Mouse (Mus musculus) frontal cortex, postnatal 36 days (tissue): ENCODE data around the gene Ssr1.
A peak's percentile ranks its signal among the peaks of the same experiment; 100 is the strongest.

ENCODE experiments used
- DNase-seq, 2 experiments: peaks; one replicate each; pipeline ENCODE4 v3.0.0; 2022; ENCODE audit warnings: low spot score in 2 of 2

Ssr1 gene

DNA sequence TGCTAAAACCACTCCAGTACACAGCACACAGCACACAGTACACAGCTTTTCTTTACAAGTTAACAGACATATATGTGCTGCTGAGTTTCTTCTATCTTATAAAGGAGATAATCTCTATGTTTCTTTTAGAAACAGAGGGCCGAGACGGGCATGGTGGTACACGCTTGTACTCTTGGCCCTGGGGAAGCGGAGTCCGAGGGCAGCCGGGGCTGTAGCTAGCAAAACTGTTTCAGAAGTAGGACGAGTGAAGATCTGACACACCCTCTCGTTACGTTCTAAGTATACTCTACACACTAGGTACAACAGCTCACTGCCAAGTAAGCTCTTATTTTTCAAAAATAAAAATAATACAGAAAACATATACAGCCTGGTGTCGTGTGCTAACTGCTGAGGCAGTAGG lies 13.7 kb downstream of the Ssr1 start:
- no peak for DNase-seq

DNA sequence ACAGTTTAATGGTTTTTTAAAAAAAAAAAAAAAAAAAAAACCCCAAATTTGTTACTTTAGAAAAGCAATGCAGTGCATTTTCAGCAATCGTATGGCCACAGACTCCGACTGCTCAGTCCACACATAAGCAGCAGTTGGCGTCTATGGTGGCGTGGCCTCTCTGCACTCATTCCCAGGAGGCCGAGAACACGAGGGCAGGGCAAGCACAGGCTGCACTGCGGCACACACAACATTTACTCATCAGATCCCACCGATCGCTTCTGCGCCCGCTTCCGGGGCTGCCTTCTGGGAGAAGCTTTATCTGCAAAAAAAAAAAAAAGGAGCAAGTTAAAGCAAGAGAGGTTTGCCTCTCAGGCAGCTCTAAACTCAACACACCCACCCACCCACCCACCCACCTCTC lies 14.5 kb downstream of the Ssr1 start:
- no peak for DNase-seq

DNA sequence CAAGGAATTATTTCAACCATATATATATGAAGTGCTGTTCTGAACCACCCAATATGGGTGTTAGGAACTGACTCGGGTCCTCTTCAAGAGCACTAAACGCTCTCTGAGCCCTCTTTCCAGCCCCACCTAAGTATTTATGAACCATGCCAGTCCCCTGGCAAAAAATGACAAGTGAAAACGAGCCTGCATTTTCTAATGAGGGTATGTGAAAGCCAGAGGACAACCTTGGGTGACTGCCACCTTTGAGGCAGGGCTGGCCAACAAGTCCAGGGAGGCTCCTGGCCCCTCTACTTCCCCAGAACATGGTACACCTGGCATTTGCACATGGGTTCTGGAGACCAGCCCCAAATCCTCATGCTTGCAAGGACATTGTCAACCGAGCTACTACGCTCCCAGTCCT lies 19.3 kb downstream of the Ssr1 start:
- DNase-seq: no peak

DNA sequence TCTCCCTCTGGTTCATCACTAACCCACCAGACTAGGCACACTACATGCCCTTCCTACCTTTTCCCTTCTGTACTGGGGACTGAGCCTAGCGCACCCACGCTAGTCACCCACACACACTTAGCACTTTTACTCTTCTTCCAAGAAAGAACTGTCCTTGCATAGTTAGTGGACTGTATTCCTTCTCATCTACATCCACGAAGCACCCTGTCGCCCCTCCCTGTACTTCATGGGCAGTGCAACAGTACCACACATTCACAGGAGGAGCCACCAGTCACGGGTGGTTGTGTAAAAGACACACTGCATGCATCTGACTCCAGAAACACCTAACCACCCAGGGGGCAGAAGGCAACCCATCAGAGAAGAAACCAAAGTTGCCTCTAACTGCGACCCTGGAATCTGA lies 20.0 kb downstream of the Ssr1 start:
- DNase-seq: no peak

GRCm38 (mm10) chr13:37970887-37971530 lies 23.0 kb downstream of the Ssr1 start:
- DNase-seq: no peak

DNA sequence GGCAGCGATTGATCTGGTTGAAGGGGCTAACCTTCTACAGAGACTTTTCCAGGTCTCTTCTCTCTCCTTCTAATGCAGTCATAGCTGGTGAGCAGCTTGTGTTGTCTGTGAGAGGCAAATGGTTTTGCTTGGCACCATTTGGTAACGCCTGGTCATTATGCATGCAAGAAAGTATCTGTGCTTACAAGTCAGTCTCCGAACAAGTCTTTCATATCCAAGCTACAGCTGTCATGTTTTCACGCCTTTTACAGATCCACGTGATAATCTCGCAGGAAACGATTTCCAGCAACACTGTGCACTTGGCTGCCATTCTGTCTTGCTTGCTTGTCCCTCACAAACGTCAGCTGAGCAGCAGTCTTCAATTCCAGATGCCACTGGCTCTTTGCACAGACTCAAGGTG lies 24.0 kb downstream of the Ssr1 start:
- peak in 1 of 2 experiments; percentile 23 for DNase-seq

DNA sequence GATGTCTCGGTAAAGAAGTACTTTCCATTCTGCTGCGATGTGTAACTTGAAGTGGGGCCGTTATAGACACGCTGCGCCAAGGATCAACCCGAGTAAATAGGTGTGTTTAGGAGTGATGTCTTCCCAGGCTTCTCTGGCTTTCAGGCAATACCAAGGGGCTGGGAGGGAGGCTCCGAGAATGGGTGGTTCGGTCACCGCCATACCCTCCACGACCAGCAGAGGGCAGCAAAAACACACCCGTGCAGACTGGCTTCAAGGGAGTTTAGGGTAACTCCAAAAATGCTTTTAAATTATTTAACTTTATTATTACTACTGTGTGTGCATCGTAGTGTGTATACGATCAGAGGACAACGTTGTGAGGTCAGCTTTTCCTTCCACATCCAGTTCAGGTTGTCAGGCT lies 24.7 kb downstream of the Ssr1 start:
- DNase-seq: peak; percentile 91 to 92

DNA sequence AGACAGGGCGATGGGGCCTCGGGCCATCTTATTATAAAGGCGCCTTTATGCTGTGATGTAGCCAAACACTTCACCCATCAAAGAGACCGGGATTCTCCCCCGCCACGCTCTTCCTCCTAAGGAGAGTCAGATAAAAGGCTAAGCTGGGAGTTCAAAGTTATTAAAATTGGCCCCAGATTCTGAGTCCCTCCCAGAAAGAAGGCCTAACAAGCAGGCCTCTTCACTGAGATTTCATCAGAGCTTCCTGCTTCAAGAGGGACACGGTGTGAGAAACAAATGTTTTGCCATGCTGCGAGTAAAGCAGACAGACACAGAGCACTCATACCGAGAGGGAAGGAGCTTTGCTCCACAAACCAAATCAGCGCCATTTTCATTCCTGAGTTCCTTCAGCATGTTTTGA lies 26.5 kb downstream of the Ssr1 start:
- no peak for DNase-seq

DNA sequence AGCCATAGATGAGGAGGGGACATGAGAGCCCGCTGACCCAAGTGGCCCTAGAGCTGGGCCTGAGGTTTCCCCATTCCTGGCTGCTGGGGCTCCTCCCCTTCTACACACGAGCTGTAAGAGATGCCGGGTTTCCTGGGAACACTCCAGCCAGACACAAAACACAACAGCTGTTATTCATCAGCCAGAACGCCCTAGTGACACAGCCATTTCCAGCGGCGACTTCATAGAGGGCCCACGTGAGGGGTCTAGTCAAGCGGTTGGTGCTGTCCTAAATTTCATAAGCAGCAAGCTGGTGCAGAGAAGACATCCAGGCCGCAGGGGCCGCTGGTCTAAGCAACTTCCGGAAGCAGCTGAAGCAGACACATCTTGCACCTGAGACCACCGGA lies 27.0 kb downstream of the Ssr1 start:
- DNase-seq: no peak

DNA sequence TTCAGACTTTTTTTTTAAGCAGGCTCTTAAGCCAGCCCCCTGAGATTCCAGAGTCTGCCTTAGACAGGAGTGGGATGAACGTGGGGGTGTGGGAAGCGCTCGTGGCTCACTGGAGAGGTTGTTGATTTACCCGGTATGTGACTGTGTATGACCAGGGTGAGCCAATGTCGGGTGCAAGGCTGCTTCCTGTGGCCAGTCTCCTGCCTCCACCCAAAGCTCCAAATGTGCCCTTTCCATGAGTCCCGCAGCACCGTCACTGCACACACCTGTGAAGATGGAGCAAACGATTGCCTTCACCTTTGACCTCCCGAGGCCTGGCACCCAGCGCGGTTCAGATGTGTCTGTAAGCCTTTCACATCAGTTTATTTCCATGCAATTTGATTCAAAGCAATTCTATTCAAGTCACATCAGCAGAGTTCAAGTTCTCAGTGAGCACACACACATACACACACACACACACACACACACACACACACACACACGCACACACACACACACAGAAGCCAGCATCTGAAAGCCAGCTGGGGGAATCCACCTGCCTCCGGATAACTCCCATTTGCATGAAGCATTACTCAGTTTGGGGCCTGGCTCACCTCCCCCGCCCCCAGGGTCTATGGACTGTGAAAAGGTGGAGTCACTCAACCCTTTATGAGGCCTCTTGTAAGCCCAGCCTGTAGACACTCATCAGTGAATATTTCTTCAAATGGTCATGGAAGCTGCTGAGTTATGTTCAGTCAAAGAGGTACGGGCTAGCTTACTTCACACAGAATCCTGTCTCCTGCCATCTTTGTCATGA lies 27.6 kb downstream of the Ssr1 start:
- no peak for DNase-seq

DNA sequence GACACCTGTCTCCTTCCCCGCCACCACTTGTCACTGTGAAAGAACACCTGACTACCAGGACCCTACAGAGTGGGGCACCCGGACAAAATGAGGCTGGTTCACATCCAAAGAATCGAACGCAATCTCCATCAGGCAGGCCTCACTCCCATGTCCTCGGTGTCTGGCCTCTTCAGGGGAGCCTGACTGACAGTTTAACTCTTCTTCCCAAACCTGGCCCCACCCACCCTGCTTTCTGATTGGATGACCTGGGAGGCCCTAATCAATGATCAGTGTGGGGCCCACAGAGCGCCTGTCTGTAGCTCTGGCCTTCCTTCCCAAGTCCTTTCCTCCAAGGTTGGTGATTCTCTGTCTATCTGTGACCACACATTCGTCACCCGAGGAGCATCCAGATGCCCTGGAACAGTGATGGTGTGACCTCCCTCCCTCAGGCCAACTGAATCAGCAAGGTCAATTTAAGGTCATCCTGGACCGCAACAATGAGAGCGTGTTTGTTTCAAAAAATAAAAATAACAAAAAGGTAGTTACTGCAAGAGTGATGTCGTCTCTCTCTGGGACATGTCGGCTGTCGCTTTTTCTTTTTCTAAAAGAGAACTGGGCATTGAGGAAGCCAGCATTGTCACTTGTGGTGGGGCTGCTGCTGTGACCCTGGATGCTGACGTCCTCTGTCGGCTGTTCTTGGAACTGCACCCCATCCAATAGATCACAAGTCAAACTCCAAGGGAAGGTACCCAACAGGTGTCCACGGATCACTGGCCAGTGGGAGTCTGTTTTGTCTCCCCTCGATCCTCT lies 28.7 kb downstream of the Ssr1 start:
- DNase-seq: no peak

- peak in 1 of 2 experiments; percentile 38 for DNase-seq
Observed at GRCm38 (mm10) chr13:37964128-37965087, 29.6 kb downstream of the Ssr1 start.

DNA sequence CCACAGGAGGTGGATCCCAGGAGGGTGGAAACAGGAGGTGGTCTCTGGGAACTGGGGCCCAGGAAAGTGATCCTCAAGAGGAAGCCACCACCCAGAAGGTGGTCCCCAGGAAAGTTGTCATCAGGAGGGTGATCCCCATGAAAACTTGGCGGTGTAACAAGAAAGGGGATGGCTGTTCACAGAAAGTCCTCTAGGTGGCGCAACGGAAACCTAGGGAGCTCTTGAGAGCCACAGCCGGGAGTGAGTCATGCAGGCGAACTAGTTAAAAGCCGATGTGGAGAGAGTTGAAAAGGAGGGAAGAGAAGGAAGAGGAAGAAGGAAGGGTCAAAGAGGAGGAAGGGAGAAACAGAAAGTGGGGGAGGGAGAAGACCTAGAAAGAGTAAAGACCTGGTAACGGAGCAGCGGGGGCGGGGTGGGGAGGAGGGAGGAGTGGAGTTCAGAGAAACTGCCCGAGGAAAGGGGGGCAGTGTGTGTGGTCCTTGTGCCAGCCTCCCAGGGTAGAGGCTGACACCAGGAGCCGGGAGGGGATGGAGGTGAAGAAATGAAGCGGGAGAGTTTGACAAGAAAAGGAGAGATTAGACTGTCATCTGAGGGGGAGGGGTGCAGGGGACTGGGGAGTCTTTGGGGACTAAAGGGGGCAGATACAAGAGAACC lies 30.5 kb downstream of the Ssr1 start:
- DNase-seq: peak; percentile 65 to 71

DNA sequence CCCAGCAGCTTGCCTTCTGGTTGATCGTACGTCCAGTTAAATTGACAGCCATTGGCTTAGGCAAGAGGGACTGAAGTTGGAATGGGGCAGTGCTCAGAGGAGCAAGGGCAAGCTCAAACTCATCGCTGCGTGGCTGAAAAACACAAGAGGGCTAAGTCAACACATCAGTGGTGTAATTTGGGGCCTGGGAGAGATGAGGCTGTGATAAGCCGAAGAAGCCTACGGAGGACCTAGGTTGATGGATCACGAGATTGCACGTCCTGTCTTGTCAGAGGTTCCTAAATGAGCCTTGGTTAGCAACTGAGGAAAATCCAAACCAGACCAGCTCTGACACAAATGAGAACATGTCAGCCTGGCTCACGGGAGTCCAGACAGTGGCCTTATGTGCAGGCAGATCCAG lies 31.5 kb downstream of the Ssr1 start:
- no peak for DNase-seq

DNA sequence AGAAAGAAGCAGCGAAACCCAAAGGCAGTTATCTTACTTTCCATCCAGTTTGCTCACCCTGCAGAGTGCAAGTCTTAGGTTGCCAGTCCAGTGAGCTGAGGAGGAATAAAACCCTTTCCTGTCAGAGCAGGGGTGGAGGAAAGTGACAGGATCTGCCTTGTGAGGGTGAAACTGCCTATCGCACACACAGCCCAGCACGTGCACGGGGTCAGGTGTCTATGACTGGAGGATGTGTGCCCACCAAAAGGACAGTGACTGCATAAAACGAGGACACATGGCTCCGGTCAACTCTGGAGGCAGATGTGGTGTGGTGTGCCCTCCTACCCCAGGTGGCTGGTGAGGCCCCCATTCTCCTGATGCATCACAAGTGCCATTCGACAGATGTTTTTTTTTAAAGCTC lies 34.1 kb downstream of the Ssr1 start:
- no peak for DNase-seq

DNA sequence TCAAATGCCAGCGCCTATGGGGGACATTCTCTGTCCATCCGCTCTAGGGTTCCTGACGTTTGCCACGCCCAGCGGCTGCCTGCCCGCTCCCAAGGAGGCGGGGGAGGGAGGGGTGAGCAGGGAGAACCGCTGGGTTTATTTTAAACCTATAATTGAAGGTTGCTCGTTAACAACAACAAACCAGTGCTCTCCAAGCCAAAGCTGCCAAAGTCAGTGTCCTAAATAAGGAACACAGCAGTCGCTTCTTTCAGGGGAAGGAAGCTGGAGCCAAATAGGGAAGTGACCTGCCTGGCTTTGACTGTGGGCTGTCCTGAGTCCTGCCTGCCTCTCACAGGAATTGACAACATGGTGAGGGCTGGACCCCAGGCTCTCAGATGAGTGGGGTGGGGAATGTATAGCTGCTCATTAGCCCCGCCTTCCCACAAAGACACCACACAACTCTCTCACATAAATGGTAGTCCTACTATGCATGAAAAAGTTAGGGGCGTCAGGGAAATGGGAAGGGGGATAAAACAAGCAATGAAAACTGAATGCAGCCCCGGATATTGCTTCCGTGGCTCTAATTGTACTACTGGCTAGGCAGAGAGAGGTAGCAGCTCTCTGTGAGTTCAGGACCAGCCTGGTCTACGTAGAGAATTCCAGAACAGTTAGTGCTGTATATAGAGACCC lies 34.6 kb downstream of the Ssr1 start:
- no peak for DNase-seq

DNA sequence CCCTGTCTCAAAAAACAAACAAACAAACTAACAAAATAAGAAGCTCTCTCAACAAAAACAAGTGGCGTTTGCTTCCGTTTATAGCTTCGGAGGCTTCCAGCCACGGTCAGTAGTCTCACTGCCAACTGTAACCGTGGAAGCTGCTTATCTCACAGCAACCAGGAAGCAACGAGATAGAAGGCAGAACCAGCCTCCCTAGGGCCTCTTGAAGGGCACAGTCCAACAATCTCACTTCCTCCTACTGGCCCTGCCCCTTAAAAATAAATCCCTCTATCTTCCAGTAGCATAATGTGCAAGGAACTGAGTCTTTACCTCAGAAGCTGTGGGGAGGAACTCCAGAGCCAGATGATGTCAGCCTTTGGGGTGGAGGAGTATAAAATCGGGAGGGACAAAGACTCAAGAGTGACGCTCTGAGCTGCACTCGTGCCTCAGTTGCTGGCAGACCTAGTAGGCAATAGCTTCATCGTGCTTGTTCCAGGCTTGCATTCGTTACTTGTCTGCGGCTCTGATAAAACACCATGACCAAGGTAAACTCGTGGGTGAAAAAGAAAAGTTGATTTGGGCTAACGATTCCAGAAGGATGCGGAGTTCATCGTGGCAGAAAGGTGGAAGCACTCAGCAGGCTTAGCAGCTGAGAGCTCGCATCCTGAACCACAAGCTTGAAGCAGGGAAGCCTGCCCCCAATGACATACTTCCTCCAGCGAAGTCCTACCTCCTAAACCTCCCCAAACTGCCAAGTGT lies 35.3 kb downstream of the Ssr1 start:
- DNase-seq: no peak

- no peak for DNase-seq
Observed at GRCm38 (mm10) chr13:37954318-37954717, 39.7 kb downstream of the Ssr1 start.

DNA sequence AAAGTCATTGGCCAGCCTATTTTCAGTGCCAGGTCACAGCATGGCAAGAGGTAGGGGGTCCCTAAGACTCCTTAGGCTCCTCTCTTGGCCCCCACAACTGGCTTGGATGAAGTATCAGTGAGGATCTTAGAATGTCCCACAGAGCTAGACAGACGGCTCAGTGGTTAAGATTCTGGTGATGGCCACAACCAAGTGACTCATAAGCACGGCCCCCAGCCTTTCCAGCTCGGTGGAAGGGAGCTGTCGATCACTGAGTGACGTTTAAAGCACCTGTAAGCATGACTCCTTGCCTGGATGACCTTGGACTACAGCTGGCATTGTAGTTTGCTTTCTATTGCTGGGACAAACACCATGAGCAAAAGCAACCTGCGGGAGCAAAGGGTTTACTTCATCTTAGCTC lies 41.0 kb downstream of the Ssr1 start:
- no peak for DNase-seq

- DNase-seq: peak; percentile 82 to 83
Observed at GRCm38 (mm10) chr13:37946734-37947133, 47.3 kb downstream of the Ssr1 start.
